Mouse (Mus musculus) spleen, postnatal 4 days (tissue): ENCODE results near the gene Mnx1.

Source experiments
- DNase-seq, 2 experiments: peaks; one replicate each; pipeline ENCODE4 v3.0.0; 2022; ENCODE audit warnings: low spot score in 2 of 2

The Mnx1 gene

DNA sequence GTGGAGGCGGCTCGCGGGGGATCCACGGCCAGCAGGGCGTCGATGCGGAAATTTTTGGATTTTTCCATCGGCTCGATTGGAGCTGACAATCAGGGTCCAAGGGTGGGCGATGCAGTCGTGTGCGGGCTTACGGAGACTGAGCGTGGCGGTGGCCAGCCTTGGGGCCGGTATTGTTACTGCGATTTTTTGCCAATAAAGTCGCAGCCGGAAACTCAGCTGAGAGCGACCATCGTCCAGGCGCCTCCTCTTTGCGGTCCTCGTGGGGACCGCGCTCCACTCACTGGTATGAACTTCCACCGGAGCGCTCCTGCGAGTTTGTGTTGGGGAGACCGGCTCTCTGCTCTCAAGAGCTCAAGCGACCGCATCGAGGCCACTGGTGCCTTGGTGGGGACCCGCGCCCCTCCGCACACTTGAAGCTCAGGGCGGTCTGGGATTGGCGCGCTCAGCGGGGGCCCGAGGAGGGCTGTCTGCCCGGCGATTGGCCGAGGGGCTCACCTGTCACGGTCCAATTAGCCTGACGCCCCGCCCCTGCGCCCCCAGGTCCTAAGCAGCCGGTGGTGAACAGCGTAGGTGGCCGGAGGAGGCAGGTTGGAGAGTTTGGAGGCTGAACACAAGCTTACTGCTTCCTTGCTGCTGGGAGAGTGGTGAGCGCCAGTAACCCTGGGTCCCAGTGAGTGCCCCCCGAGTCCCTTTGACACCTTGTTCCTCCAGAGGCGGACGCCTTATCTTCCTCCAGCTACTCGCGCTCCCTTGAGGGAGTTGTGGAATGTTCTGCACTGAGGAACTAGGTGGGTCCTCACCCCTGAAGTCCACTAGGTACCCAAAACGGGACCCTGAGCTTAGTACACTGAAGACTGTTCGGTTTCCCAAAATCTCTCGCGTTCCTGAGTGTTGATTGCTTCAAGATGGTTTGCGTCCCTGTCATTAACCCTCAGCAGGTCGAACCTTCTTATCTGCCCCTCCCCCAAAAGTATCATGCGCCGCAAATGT lies at the start of gene Mnx1:
Mnx1 (minus strand) TSS at position 263 of the 990 bp plus-strand sequence.
- no peak for DNase-seq

DNA sequence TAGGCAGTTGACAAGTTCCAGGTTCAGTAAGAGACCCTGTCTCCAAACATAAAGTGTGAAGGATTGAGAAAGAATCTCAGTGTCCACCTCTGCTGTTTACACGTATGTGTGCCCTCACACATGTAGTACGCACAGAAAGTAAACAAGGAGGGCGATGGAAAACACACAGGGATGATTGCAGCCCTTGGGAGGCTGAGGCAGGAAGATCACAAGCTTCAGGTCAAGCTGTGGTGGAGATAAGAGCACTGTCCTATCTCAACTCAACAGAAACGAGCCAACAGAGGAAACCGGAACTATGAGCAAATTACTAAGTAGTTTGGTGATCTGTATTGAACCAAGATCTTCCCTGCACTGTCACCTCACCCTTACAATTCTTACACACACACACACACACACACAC lies 38.2 kb upstream of the Mnx1 start:
- DNase-seq: no peak

DNA sequence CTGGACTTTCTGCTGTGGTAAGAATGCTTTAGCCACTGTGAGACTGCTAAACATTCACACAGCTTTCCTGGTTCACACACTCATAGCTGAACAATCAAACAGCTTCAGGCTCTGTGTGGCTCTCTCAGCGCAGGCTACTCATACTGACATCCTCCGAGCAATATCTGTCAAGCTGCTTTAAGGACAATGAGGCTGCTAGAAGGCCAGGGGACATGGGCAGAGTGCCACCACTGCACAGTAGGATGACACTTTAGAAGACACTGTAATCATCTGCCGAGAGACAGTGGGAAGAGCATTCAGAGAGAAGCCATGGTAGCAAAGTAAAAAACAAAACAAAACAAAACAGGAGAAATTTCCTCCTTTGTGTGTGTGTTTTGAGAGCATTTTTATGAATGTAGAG lies 37.6 kb upstream of the Mnx1 start:
- DNase-seq: no peak

GRCm38 (mm10) chr5:29507013-29507412 lies 28.7 kb upstream of the Mnx1 start:
- no peak for DNase-seq

- DNase-seq: no peak
Measured at GRCm38 (mm10) chr5:29487321-29487720, 9.1 kb upstream of the Mnx1 start.

DNA sequence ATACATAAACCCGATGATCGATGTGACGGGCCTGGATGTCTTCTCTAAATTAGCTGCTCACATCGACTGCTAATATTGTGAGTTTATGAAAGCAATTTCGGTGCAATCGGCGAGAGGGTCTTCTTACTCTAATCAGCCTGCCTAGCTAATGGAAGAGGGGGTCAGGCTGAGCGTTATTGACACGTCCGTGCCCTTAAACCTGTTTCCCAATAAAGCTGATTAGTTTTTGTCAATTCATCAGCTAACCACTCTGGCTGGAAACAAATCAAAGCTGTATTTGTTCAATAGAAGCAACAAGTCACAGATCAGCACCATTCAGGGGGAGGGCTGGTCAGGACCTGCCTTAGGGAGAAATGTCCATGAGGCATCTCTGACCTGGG lies 7.7 kb upstream of the Mnx1 start:
- no peak for DNase-seq

GRCm38 (mm10) chr5:29484965-29485940 lies 7.0 kb upstream of the Mnx1 start:
- DNase-seq: no peak

GRCm38 (mm10) chr5:29483801-29484200 lies 5.5 kb upstream of the Mnx1 start:
- no peak for DNase-seq

- DNase-seq: no peak
Measured at GRCm38 (mm10) chr5:29479198-29479593, 926 bp upstream of the Mnx1 start.

- DNase-seq: no peak
Measured at GRCm38 (mm10) chr5:29477474-29478207, 629 bp downstream of the Mnx1 start.

DNA sequence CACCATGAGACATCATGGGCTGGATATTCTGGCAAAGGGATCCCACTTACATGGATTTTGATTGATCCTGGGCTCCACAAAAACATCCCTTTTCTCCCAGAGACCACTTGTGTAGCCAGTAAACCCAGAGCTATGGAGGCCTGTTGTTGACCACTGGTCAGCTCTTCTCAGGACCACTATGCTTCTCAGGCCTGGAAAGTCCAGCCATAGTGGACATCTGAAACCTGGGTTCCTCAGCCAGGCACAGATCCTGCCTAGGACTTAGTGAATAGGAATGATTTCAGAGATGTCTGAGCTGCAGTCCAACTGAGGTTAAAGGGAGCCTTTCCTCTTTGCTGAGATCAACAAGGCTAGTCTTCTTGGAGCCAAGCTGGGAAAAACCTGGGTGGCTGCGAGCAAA lies 2.2 kb downstream of the Mnx1 start:
- no peak for DNase-seq

GRCm38 (mm10) chr5:29475556-29475955 lies 2.7 kb downstream of the Mnx1 start:
- DNase-seq: no peak

- DNase-seq: no peak
Measured at GRCm38 (mm10) chr5:29475041-29475440, 3.2 kb downstream of the Mnx1 start.

DNA sequence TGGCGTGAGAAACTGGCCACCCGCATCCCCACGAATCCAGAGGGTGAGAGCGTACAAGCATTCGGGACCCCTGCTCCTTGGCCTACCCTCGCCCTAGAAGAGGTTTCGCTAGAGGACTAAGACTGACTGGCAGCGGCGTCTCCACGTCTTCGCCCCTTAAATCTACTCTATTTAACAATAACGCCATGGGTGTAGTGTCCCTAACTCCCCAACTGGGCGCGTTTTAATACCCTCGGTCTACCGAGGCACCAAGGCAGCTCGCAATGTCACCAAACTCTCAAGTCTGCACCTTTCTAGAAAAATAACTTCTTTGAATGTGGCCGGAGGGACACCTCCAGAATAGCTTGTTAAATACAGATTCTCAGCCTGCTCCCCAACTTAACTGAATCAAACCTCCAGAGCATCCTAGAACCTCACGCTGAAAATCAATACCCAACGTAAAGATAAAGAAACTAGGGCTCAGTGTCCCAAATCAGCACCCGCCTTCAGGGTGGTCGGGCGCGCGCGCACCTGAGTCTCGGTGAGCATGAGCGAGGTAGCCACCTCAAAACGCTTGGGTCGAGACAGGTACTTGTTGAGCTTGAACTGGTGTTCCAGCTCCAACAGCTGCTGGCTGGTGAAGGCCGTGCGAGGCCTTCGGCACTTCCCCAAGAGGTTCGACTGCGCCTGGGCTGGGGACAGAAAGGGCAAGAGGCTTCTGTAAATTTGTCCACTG lies 3.9 kb downstream of the Mnx1 start:
- DNase-seq: no peak

DNA sequence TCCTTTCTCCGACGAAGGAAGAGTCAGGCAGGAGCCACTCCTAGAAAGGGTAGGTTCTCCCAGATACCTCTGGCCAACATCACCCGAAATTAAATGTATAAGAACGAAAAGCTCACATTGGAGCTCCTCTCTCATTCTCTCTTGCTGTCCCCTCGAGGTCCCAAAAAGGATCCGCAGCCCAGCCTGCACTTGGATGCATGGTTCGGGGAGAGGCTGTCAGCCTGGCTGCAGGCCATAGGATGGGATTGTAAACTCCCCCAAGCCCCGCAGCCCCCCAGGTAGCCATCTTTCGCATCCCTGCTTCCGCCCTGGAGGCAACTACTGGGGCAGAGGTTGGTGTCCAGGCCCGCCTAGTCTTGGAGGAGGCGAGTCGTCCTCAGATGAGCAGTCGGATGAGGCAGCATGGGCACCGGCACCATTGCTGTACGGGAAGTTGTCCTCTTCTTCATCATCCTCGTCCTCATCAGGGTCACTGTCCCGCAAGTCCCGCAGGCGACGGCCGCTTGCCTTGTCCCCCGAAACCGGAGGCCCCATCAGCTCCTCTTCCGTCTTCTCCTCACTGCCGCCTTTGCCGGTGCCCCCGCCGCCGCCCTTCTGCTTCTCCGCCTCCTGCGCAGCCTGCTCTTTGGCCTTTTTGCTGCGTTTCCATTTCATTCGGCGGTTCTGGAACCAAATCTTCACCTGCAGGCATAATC lies 4.6 kb downstream of the Mnx1 start:
- DNase-seq: no peak

- DNase-seq: no peak
Measured at GRCm38 (mm10) chr5:29471855-29472665, 6.2 kb downstream of the Mnx1 start.

DNA sequence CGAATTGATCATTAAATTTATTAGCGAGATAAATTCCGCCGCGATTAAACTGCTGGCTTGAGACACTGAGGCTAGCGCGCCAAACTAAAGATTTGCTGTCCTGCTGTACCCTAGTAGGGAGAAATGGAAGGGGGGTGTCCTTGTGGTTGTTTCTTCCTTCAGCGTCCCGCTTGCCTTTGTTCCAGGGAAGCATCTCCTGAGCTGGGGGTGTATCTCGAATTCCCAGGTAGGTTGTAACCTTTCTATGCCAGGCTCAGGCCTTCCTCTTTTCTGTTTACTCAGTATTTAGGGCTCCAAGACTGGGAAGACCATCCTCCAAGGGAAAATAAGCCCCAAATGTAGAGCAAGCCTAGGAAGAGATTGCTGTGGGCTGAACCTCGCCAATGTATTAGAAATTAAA lies 6.9 kb downstream of the Mnx1 start:
- no peak for DNase-seq

GRCm38 (mm10) chr5:29470851-29471394 lies 7.3 kb downstream of the Mnx1 start:
- DNase-seq: no peak

DNA sequence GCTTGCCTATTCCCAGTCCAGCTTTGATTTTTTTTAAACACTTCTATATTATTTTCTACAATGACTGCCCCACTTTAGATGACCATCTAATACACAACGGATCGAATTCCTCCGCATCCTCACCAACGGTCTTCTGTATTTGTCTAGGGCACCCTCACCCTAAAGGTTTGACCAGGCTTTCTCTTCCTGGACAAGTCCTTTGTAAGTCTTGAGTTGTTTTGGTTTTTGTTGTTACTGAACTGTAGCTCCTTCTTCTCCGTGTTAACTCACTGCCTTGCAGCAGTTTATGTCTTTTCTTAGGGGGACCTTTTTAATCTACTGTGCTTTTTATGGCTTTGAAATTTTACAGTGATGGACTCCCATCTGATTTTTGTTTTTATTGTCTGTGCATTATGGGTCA lies 8.0 kb downstream of the Mnx1 start:
- DNase-seq: no peak
